Mouse (Mus musculus): Measurements from ENCODE around the gene Hnrnpf.

GRCm38 (mm10) chr6:117903836-117904235 is 3.7 kb downstream of the Hnrnpf start:
- TF ChIP-seq POLR2A (IDR thresholded peaks at IDR 0.05; ENCODE audit: low read depth, low read length) (no peak), CTCF (IDR thresholded peaks at IDR 0.05; ENCODE audit: extremely low read depth, insufficient read length, insufficient replicate concordance, low read depth, low read length) (no peak)

Measured in small intestine, adult 2 months (tissue).